Mouse (Mus musculus): ENCODE measurements around the gene Ubr2. TPM values are rescaled to one million over a fixed set of nuclear protein-coding genes. Genes with fewer than 3 reads are reported as not detected.

Ubr2 gene
- polyA plus RNA-seq, 1 experiment from 2014 or later = 17.7 TPM

- peaks cover 21% of the 10 kb centered on the region for H3K27me3 ChIP-seq (ENCODE audit: insufficient read depth, poor library complexity, severe bottlenecking)
- H3K4me3 ChIP-seq = peak overlapping the region; percentile 40
- WGBS = 47% methylated on average over 11 of the region's 11 CpGs
- H3K36me3 ChIP-seq = no peaks in the 10 kb centered on the region
- no peaks in the 10 kb centered on the region for H3K9me3 ChIP-seq
- peaks cover 38% of the 10 kb centered on the region for H3K4me1 ChIP-seq
- DNase-seq (ENCODE audit: low spot score) = no peak
- peak overlapping the region; percentile 75 for H3K27ac ChIP-seq
Measured at GRCm38 (mm10) chr17:46885218-46885909, 125.0 kb downstream of the Ubr2 start.

- DNase-seq (ENCODE audit: low spot score) = no peak
- WGBS = 87% methylated on average over 6 of the region's 6 CpGs
- no peaks in the 10 kb centered on the region for H3K9me3 ChIP-seq
Measured at GRCm38 (mm10) chr17:46884766-46885165, 125.6 kb downstream of the Ubr2 start.

DNA sequence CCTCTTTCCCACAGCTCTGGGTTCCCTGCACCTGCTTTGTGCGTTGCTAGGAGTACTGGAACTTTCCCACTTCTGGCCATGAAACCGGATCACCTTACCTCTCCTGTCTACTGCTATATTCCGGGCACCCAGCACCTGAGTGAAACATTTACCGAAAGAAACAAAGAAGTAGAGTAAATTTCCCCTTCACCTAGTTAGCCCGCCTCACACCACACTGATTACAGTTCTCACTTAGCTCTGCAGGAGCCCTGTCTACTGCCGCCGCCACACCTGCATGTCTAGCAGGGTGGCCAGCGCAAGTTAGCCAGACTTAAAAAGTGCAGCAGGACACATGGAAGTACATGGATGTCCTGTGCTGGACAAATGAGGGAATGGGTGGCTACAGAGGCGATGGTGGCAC lies 127.2 kb downstream of the Ubr2 start:
- no peaks in the 10 kb centered on the region for H3K36me3 ChIP-seq
- 82% methylated on average over 9 of the region's 9 CpGs for WGBS
- no peak for DNase-seq (ENCODE audit: low spot score)
- peaks cover 43% of the 10 kb centered on the region for H3K4me1 ChIP-seq
- peaks cover 21% of the 10 kb centered on the region for H3K27me3 ChIP-seq (ENCODE audit: insufficient read depth, poor library complexity, severe bottlenecking)
- no peak overlapping the region for H3K27ac ChIP-seq
- no peak overlapping the region for H3K4me3 ChIP-seq
- H3K9me3 ChIP-seq = no peaks in the 10 kb centered on the region

More at GRCm38 (mm10) chr17:46884766-46885165, 125.6 kb downstream of the Ubr2 start:
- H3K27me3 ChIP-seq (ENCODE audit: insufficient read depth, poor library complexity, severe bottlenecking) = peaks cover 21% of the 10 kb centered on the region
- H3K36me3 ChIP-seq = no peaks in the 10 kb centered on the region
- no peak overlapping the region for H3K4me3 ChIP-seq
- peaks cover 40% of the 10 kb centered on the region for H3K4me1 ChIP-seq
- no peak overlapping the region for H3K27ac ChIP-seq

DNA sequence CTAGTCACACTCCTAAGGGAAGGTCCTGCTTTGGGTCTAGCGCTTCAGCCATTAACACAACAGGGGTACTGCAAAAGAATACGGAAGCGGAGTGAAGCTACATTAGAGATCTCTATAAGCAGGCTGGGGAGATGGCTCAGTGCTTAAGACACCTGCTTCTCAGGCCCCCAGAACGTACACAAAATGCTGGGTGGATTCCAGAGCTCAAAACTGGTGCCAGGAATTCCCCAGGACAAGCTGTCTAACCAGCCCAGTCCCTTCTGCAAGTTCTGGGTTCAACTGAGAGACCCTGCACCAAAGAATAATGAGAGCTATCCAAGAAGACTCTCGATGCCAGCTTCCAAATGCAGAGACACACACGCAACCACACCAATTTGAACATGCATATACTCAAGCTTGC lies 128.6 kb downstream of the Ubr2 start:
- Histone ChIP-seq H3K27me3 (ENCODE audit: insufficient read depth, poor library complexity, severe bottlenecking) (peaks cover 21% of the 10 kb centered on the region), H3K4me3 (no peak overlapping the region), H3K9me3 (no peaks in the 10 kb centered on the region), H3K36me3 (no peaks in the 10 kb centered on the region), H3K4me1 (peaks cover 44% of the 10 kb centered on the region), H3K27ac (no peak overlapping the region)
- no peak for DNase-seq (ENCODE audit: low spot score)
- 88% methylated on average over 6 of the region's 6 CpGs for WGBS

DNA sequence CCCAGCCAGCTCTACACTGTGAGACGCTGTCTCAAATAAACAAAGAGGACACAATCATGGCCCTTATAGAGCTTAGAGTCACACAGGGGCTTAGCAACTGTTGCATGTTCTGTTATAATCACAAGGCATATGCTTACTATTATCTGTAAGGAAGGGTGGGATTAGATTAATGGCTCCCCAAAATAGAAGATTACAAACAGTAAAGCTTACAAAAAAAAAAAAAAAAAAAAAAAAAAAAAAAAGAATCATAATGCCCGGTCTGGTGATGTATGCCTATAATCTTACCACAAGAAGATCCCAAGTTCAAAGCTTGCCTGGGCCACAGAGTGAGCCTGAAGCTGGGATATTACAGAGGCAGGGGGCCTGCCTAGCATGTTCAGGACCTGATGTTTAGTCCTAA lies 130.0 kb downstream of the Ubr2 start:
- H3K36me3 ChIP-seq = no peaks in the 10 kb centered on the region
- no peaks in the 10 kb centered on the region for H3K9me3 ChIP-seq
- H3K27ac ChIP-seq = no peak overlapping the region
- H3K27me3 ChIP-seq (ENCODE audit: insufficient read depth, poor library complexity, severe bottlenecking) = peaks cover 21% of the 10 kb centered on the region
- H3K4me3 ChIP-seq = no peak overlapping the region
- peaks cover 34% of the 10 kb centered on the region for H3K4me1 ChIP-seq
- DNase-seq (ENCODE audit: low spot score) = no peak
- WGBS = 67% methylated on average over 2 of the region's 2 CpGs

DNA sequence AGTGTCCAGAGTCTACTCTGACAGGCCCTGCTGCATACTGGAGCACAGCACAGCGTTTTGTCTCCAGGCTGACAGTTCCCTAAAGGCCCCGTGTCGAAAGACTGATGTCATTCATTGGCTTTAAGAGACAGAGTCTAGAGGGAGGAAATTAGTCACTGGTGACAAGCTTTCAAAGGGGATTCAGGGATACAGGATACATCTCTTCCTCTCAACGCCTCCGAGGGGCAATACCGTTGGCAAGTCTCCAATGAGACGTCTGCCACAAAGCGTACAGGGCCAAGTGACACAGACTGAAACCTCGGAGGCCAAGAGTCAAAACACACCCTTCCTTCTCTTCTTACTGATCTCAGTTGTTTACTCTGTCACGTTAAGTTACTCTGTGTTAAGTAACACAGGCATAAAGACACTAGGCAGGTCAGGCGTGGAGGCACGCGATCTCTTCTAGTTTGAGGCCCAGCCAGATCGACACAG lies 130.5 kb downstream of the Ubr2 start:
- peaks cover 21% of the 10 kb centered on the region for H3K27me3 ChIP-seq (ENCODE audit: insufficient read depth, poor library complexity, severe bottlenecking)
- H3K27ac ChIP-seq = 0 out of 2 replicates have a peak overlapping the region, but pooled peaks have one; percentile 30
- 36% methylated on average over 14 of the region's 14 CpGs for WGBS
- DNase-seq (ENCODE audit: low spot score) = no peak
- no peaks in the 10 kb centered on the region for H3K9me3 ChIP-seq
- H3K36me3 ChIP-seq = no peaks in the 10 kb centered on the region
- H3K4me3 ChIP-seq = peak overlapping the region; percentile 4; the same call in 1 of the 2 replicates
- peaks cover 29% of the 10 kb centered on the region for H3K4me1 ChIP-seq

Other genes starting within 250 kb of the Ubr2 start
- gene Ptcra, start 246.8 kb downstream of the Ubr2 start, polyA plus RNA-seq (2016; fragmentation: Nextera tagmentation; extraction: Ambion mirVana) = 0.39 and 0.60 TPM in 2 replicates
- gene 2310039H08Rik, start 237.9 kb downstream of the Ubr2 start, polyA plus RNA-seq (2016; fragmentation: Nextera tagmentation; extraction: Ambion mirVana) = 45.8 and 51.2 TPM in 2 replicates
- gene Rpl7l1, start 227.9 kb downstream of the Ubr2 start, polyA plus RNA-seq (2016; fragmentation: Nextera tagmentation; extraction: Ambion mirVana) = 130 and 184 TPM in 2 replicates
- 3.3 and 3.4 TPM in 2 replicates for gene Bicral, start 152.1 kb downstream of the Ubr2 start, polyA plus RNA-seq (2016; fragmentation: Nextera tagmentation; extraction: Ambion mirVana)
- gene Tbcc, start 119.9 kb downstream of the Ubr2 start, polyA plus RNA-seq (2016; fragmentation: Nextera tagmentation; extraction: Ambion mirVana) = 43.8 and 63.2 TPM in 2 replicates
- not detected in 2 replicates for gene Prph2, start 100.1 kb downstream of the Ubr2 start, polyA plus RNA-seq (2016; fragmentation: Nextera tagmentation; extraction: Ambion mirVana)

Measured in heart, embryonic 10.5 days (tissue).